Mouse (Mus musculus) spleen, postnatal 10 days (tissue): Measurements from ENCODE around the gene Olfr503.
"Not testable (repeated sequence)": the region's sequence is repeated elsewhere in the genome, so short reads cannot be mapped to it uniquely, and the experiment has no call there.

Experiments used
- DNase-seq, 2 experiments: peaks; one replicate each; pipeline ENCODE4 v3.0.0; 2021 to 2022; ENCODE audit warnings: low spot score in 2 of 2

Olfr503 gene

GRCm38 (mm10) chr7:108544227-108544626 lies at the start of gene Olfr503:
Gene Olfr503, plus strand, starts transcription at chr7:108544527.
- DNase-seq: not testable (repeated sequence)

- no peak for DNase-seq
Measured at GRCm38 (mm10) chr7:108524965-108525364, 19.4 kb upstream of the Olfr503 start, which contains the start of gene Olfr502. Gene Olfr502, minus strand, starts transcription at chr7:108525065.

GRCm38 (mm10) chr7:108542416-108542815 lies 1.9 kb upstream of the Olfr503 start:
- DNase-seq: no peak

GRCm38 (mm10) chr7:108565693-108566092 lies 21.4 kb downstream of the Olfr503 start, which contains the start of gene Olfr504:
Gene Olfr504, minus strand, starts transcription at chr7:108565793.
- no peak for DNase-seq

- DNase-seq: no peak
Measured at GRCm38 (mm10) chr7:108589797-108590196, 45.5 kb downstream of the Olfr503 start.
